Comparison of ENCODE assay signal across 7 mouse cellular contexts in genomic region chr3:95434136-95434982, GRCm38 (mm10). TPM values are rescaled to one million over a fixed set of nuclear protein-coding genes. Genes with fewer than 3 reads are reported as not detected.
DNase-seq lines count a peak whose midpoint lies in the region; ATAC-seq lines count a peak whose summit lies in the region.

TSS of gene Arnt (plus strand) at chr3:95434388.

- peak within 1 kb of the TSS; percentile 75 for H3K9ac ChIP-seq in embryonic facial prominence, embryonic 11.5 days (replicated peaks; ENCODE audit: low read length)
- peak within 1 kb of the TSS; percentile 84 for H3K9ac ChIP-seq in midbrain, embryonic 13.5 days (replicated peaks)

- ATAC-seq in embryonic facial prominence, embryonic 11.5 days (replicated peaks; ENCODE audit: insufficient number of reproducible peaks, low FRiP score, low TSS enrichment, low read depth) = peak; percentile 99
- peak; percentile 99 for ATAC-seq in granulocyte monocyte progenitor cell, adult 5-6 weeks (replicated peaks; ENCODE audit: poor library complexity, severe bottlenecking)
- peak; percentile 100 for ATAC-seq in midbrain, embryonic 13.5 days

- H3K27ac ChIP-seq in embryonic facial prominence, embryonic 11.5 days (replicated peaks; ENCODE audit: low read depth, low read length) = 0 out of 2 replicates have a peak within 1 kb of the TSS, but pooled peaks have one; percentile 2
- H3K27ac ChIP-seq in limb, embryonic 10.5 days = peak within 1 kb of the TSS; percentile 89
- H3K27ac ChIP-seq in midbrain, embryonic 13.5 days = peak within 1 kb of the TSS; percentile 87

- H3K27me3 ChIP-seq in embryonic facial prominence, embryonic 11.5 days (ENCODE audit: control insufficient read depth, insufficient read depth, low read length) = no peaks in the 10 kb centered on the region
- H3K27me3 ChIP-seq in limb, embryonic 10.5 days (ENCODE audit: low read depth, poor library complexity, severe bottlenecking) = 0 out of 2 replicates have a peak, but pooled peaks cover under 1% of the 10 kb centered on the region
- no peaks in the 10 kb centered on the region for H3K27me3 ChIP-seq in midbrain, embryonic 13.5 days

- H3K4me1 ChIP-seq in embryonic facial prominence, embryonic 11.5 days (ENCODE audit: control insufficient read depth, insufficient read depth, low read length) = no peaks in the 10 kb centered on the region
- peaks cover 10% of the 10 kb centered on the region for H3K4me1 ChIP-seq in limb, embryonic 10.5 days
- peaks cover 23% of the 10 kb centered on the region for H3K4me1 ChIP-seq in midbrain, embryonic 13.5 days (replicated peaks)

- H3K4me3 ChIP-seq in embryonic facial prominence, embryonic 11.5 days (ENCODE audit: low read depth, low read length) = peak within 1 kb of the TSS; percentile 79
- peak within 1 kb of the TSS; percentile 79 for H3K4me3 ChIP-seq in limb, embryonic 10.5 days
- H3K4me3 ChIP-seq in midbrain, embryonic 13.5 days (replicated peaks) = peak within 1 kb of the TSS; percentile 87

- peak within 1 kb of the TSS; percentile 60 for H3K4me2 ChIP-seq in embryonic facial prominence, embryonic 11.5 days (ENCODE audit: low read depth, low read length)
- peak within 1 kb of the TSS; percentile 75 for H3K4me2 ChIP-seq in midbrain, embryonic 13.5 days (replicated peaks)

- H3K9me3 ChIP-seq in embryonic facial prominence, embryonic 11.5 days (replicated peaks; ENCODE audit: control insufficient read depth, low read length) = no peaks in the 10 kb centered on the region
- H3K9me3 ChIP-seq in limb, embryonic 10.5 days (replicated peaks) = no peaks in the 10 kb centered on the region
- no peaks in the 10 kb centered on the region for H3K9me3 ChIP-seq in midbrain, embryonic 13.5 days

- no peaks in the 10 kb centered on the region; the same call in 1 of the 2 replicates for H3K36me3 ChIP-seq in embryonic facial prominence, embryonic 11.5 days (replicated peaks; ENCODE audit: control insufficient read depth, insufficient read depth, low read depth, low read length)
- H3K36me3 ChIP-seq in limb, embryonic 10.5 days = peaks cover 29% of the 10 kb centered on the region
- peaks cover 11% of the 10 kb centered on the region for H3K36me3 ChIP-seq in midbrain, embryonic 13.5 days

- peak; percentile 95 for DNase-seq in adrenal gland, postnatal 14 days
- peak; percentile 96 for DNase-seq in embryonic facial prominence, embryonic 11.5 days (ENCODE audit: low spot score)
- DNase-seq in kidney, adult 11 months = peak; percentile 97
- DNase-seq in limb, embryonic 10.5 days (ENCODE audit: low spot score) = peak; percentile 94
- peak; percentile 86 for DNase-seq in spleen, adult 12 weeks (ENCODE audit: low spot score)

- WGBS in embryonic facial prominence, embryonic 11.5 days = under 1% methylated on average over 47 of the region's 47 CpGs
- WGBS in limb, embryonic 10.5 days = under 1% methylated on average over 47 of the region's 47 CpGs
- 0% methylated on average over 47 of the region's 47 CpGs for WGBS in midbrain, embryonic 13.5 days

RNA-seq across cellular contexts. Expression of gene Arnt, which starts in this region (rescaled TPM):
- total RNA-seq in adrenal gland, postnatal 14 days (2021) = 58.4 and 62.9 TPM in 2 replicates
- polyA plus RNA-seq in embryonic facial prominence, embryonic 11.5 days (2014; fragmentation: Nextera tagmentation; extraction: Ambion mirVana) = 28.7 and 29.3 TPM in 2 replicates
- 31.4 and 34.3 TPM in 2 replicates for total RNA-seq in granulocyte monocyte progenitor cell, adult 5-6 weeks (2014; fragmentation: Nextera tagmentation)
- 14.7 and 17.1 TPM in 2 replicates for total RNA-seq in granulocyte monocyte progenitor cell, adult 5-6 weeks (2017)
- polyA plus RNA-seq in limb, embryonic 10.5 days (2016; fragmentation: Nextera tagmentation; extraction: Ambion mirVana) = 32.3 and 43.5 TPM in 2 replicates
- polyA plus RNA-seq in midbrain, embryonic 13.5 days (2015; fragmentation: Nextera tagmentation; extraction: Ambion mirVana) = 22.5 and 26.1 TPM in 2 replicates

Comparison
In these comparisons a context has a peak if more than half of its experiments do, and no peak if none do; other contexts are left out.
1. Peak in every context shown above with its lines: DNase-seq, ATAC-seq, H3K4me3 ChIP-seq and H3K27ac ChIP-seq.
2. H3K27ac ChIP-seq: peak in every context shown above with its lines; median percentile 89 in limb, embryonic 10.5 days; 87 in midbrain, embryonic 13.5 days; 2 in embryonic facial prominence, embryonic 11.5 days.